Mouse (Mus musculus) intestine, embryonic 16.5 days (tissue): ENCODE measurements around the gene Cyth2. TPM values are rescaled to one million over a fixed set of nuclear protein-coding genes. Genes with fewer than 3 reads are reported as not detected.

ENCODE experiments used
- ATAC-seq: fragments of 200-750 bp; cut with Nextera tagmentation; 2 replicates; pipeline ENCODE4 v1.8.0; 2017; ENCODE audit warnings: moderate TSS enrichment, moderate library complexity
- H3K27ac ChIP-seq: fragments of 300-500 bp; sonication (generic); 2 replicates; pipeline ENCODE4 v1.5.1; 2014; ENCODE audit warnings: mild to moderate bottlenecking, low read length
- H3K27me3 ChIP-seq: fragments of 300-500 bp; sonication (generic); replicated peaks from 2 replicates; pipeline ENCODE4 v1.6.1; 2014; ENCODE audit warnings: low read length, control low read depth, mixed read lengths; ENCODE audit not compliant: control insufficient read depth, insufficient read depth
- H3K36me3 ChIP-seq: fragments of 300-500 bp; sonication (generic); 2 replicates; pipeline ENCODE4 v1.6.1; 2014; ENCODE audit warnings: low read length, control low read depth; ENCODE audit not compliant: control insufficient read depth, insufficient read depth
- H3K4me1 ChIP-seq: fragments of 300-500 bp; sonication (generic); 2 replicates; pipeline ENCODE4 v1.6.1; 2014; ENCODE audit warnings: low read length, control low read depth, mixed read lengths; ENCODE audit not compliant: control insufficient read depth, insufficient read depth
- H3K4me2 ChIP-seq: fragments of 300-500 bp; sonication (generic); 2 replicates; pipeline ENCODE4 v1.6.1; 2014; ENCODE audit warnings: low read depth, low read length, control low read depth
- H3K4me3 ChIP-seq: fragments of 300-500 bp; sonication (generic); 2 replicates; pipeline ENCODE4 v1.5.1; 2014; ENCODE audit warnings: mild to moderate bottlenecking, low read length
- H3K9ac ChIP-seq: fragments of 300-500 bp; sonication (generic); 2 replicates; pipeline ENCODE4 v1.6.1; 2014; ENCODE audit warnings: low read depth, low read length
- H3K9me3 ChIP-seq: fragments of 300-500 bp; sonication (generic); 2 replicates; pipeline ENCODE4 v1.6.1; 2016; ENCODE audit warnings: low read length, control low read depth; ENCODE audit not compliant: control insufficient read depth
- WGBS: fragments of 180-500 bp; shearing (Covaris S2); extraction: QIAGEN DNeasy Blood & Tissue Kit; methylation state at CpG from one replicate; pipeline ENCODE4 v1.1.7; 2014; 5-methylcytosine and 5-hydroxymethylcytosine counted together
- polyA plus RNA-seq: library from polyadenylated mRNA; unstranded; fragments of >200 nt; fragmentation: Nextera tagmentation; extraction: Ambion mirVana; gene quantifications from 2 replicates; pipeline ENCODE4 v1.2.1, GENCODE M21; 2015

Cyth2 gene
- polyA plus RNA-seq: 77.1 and 78.2 TPM in 2 replicates

DNA sequence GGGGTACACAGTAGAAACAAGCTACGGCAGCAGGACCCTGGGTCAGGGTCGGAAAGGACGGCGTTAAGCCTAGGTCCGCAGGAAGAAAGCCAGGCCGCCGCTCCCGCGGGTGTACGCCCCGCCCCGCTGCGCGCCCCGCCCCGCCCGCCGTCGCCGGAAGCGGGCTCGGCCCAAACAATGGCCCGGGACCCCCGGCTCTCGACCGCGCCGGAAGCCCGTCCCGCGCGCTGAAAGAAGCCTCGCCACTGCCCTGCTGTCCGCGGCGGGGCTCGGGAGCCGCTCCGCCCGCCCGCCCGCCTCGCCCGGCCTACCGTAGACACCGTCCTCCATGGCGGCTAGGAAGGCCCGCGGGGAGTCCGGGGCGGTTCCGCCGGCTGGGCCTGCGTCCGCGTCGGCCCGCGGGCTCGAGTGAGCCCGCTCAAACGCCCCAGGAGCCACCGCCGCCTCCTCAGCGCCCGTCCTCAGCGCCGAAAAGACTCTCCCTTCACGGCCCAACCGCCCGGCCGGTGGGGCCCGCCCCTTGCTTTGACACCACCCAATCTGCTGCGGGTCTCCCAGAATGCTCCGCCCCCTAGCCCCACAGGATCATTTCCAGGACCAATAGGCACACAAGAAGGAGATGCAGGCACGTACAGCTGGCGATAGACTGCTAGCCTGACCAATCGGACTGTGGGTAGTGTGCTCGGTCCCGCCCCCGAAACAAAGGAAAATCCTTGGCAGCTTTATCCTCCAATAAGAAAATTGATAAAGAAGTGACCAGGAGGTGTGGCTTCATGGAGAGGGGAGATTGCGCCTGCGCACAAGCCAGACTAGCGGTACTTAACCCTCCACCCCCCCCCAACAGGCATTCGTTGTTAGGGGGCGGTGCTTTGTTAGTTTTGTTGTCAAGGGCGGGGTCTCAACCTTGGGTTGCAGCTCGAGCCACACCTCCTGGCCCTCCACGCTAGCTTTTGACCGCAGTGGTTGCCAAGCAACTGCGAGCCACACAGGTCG, at the start of gene Cyth2:
Cyth2 (minus strand) TSS at position 795 of the 993 bp plus-strand sequence.
- H3K36me3 ChIP-seq: peaks cover 23% of the 10 kb centered on the region
- no peaks in the 10 kb centered on the region for H3K9me3 ChIP-seq
- WGBS: under 1% methylated on average over 79 of the region's 92 CpGs
- H3K9ac ChIP-seq: peak within 1 kb of the TSS; percentile 99
- ATAC-seq: peak; percentile 99
- H3K27ac ChIP-seq: peak within 1 kb of the TSS; percentile 100
- peaks cover 22% of the 10 kb centered on the region for H3K4me1 ChIP-seq
- no peaks in the 10 kb centered on the region for H3K27me3 ChIP-seq
- peak within 1 kb of the TSS; percentile 100 for H3K4me3 ChIP-seq
- H3K4me2 ChIP-seq: peak within 1 kb of the TSS; percentile 85

DNA sequence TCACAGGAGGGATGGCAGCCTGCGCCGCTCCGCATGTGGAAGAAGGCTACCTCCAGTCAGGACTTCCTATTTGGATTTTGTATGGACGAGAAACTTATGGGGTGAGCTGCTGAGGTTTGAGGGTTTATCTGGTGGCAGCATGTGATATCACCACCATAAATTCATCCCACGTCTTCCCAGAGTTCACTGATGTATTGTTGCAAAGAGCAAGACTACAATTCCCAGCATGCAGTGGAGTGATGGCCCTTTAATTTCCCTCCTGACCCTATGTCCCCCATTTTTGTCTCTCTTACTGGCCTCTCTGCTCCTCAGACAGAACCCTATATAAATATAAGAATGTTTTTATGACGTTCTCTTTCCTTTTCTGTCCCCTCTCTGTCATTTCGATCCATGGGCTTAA, 48.4 kb upstream of the Cyth2 start:
- WGBS: 83% methylated on average over 7 of the region's 7 CpGs

DNA sequence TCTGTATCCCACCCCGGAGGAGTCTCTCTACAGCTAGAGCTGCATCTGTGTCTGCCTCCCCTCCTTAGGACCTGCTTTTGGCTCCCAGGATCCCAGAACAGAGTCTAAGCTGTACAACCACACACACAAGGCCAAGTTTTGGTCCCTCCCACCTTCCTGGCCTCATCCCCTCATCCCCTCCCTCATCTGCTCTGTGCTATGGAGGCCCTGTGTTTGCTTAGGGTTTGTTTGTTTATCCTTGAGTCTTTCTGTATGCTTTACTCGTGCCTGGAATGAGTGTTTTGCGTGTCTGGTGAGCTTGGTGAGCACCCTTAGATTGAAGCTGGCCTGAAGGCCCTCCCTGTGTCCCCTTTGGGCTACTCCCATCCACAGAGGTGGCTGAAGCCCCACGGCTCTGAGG, 44.6 kb upstream of the Cyth2 start:
- H3K27ac ChIP-seq: no peak overlapping the region
- peaks cover 10% of the 10 kb centered on the region; the same call in 1 of the 2 replicates for H3K27me3 ChIP-seq
- H3K9me3 ChIP-seq: no peaks in the 10 kb centered on the region
- H3K4me3 ChIP-seq: no peak overlapping the region
- 39% methylated on average over 4 of the region's 4 CpGs for WGBS
- peaks cover 14% of the 10 kb centered on the region for H3K4me1 ChIP-seq
- peak; percentile 59 for ATAC-seq
- H3K4me2 ChIP-seq: no peak overlapping the region
- 0 out of 2 replicates have a peak overlapping the region, but pooled peaks have one; percentile 20 for H3K9ac ChIP-seq
- no peaks in the 10 kb centered on the region for H3K36me3 ChIP-seq

More for the DNA sequence above, 48.4 kb upstream of the Cyth2 start:
- no peak overlapping the region for H3K4me2 ChIP-seq
- H3K9me3 ChIP-seq: no peaks in the 10 kb centered on the region
- no peak overlapping the region for H3K27ac ChIP-seq
- no peak overlapping the region for H3K4me3 ChIP-seq
- 0 out of 2 replicates have a peak, but pooled peaks cover 1% of the 10 kb centered on the region for H3K27me3 ChIP-seq
- H3K4me1 ChIP-seq: peaks cover 16% of the 10 kb centered on the region
- no peaks in the 10 kb centered on the region for H3K36me3 ChIP-seq
- ATAC-seq: no peak
- no peak overlapping the region for H3K9ac ChIP-seq

DNA sequence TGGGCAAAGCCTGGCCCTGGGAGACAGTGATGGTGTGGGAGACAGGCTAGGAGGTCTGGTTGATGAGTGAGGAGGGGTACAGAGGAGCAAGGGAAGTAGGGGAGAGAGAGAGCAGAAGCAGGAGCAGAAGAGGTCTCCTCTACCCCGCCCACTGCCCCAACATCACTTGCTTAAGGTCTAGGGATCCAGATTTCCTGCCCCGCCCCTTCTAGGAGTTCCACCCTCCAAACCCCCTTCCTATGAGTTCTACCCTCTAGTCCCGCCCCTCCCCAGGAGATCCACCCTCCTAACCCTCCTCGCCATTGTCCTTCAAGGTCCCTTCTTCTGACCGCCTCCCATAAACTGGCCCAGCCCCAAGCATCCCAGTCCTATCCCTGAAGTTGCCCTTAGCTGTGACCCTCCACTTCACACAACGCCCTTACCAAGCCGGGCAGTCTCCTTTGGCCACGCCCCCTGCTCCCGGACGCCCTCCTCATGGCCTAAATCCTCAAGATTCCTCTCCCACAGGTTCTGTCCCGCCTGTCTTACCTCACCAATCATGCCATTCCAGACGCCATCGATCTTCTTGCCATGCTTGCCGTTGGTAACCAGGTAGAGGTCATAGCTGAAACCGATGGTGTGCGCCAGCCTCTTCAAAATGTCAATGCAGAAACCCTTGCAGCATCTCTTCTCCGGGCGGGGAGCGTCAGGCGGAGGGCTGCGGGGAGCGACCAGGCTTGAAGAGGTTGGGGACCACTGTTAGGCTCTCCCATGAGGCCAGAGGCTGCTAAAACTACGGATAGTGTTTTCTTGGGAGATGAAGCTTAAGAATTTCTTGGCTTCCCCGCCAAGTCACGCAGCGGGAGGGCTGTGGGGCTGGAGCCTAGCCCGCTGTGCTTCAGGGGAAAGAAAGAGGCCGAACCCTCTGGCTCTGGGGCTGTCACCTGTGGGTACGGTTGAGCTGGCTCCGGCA, 42.8 kb upstream of the Cyth2 start:
- peaks cover 14% of the 10 kb centered on the region for H3K4me1 ChIP-seq
- H3K9me3 ChIP-seq: no peaks in the 10 kb centered on the region
- no peaks in the 10 kb centered on the region for H3K36me3 ChIP-seq
- H3K4me2 ChIP-seq: peak overlapping the region; percentile 63
- peak overlapping the region; percentile 39 for H3K4me3 ChIP-seq
- ATAC-seq: peak; percentile 34
- peaks cover 10% of the 10 kb centered on the region; the same call in 1 of the 2 replicates for H3K27me3 ChIP-seq
- 8% methylated on average over 30 of the region's 30 CpGs for WGBS
- H3K27ac ChIP-seq: no peak overlapping the region
- H3K9ac ChIP-seq: peak overlapping the region; percentile 60

DNA sequence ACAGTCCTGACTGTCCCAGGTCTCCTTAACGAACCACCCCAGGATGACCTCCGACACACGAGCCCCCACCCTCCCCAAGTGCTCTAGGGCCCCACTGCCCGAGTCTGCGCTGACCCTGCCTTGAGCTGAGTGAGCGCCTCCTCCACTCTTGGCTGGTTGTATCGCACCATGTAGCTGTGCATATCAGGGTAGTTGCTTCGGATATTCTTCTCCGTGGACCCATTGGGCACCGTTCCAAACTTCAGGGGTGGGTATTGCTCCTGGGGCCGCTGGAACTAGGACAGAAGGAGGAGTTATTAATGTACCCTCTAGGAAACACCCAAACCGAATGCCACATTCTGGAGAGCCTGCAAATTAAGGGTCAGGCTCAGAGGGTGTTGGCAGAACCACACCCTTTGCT, 38.7 kb upstream of the Cyth2 start:
- Histone ChIP-seq H3K4me1 (peaks cover 18% of the 10 kb centered on the region), H3K27me3 (peaks cover 10% of the 10 kb centered on the region; the same call in 1 of the 2 replicates), H3K9me3 (no peaks in the 10 kb centered on the region), H3K9ac (no peak overlapping the region), H3K4me2 (no peak overlapping the region), H3K27ac (no peak overlapping the region), H3K4me3 (no peak overlapping the region), H3K36me3 (no peaks in the 10 kb centered on the region)
- ATAC-seq: no peak
- WGBS: 80% methylated on average over 12 of the region's 12 CpGs

DNA sequence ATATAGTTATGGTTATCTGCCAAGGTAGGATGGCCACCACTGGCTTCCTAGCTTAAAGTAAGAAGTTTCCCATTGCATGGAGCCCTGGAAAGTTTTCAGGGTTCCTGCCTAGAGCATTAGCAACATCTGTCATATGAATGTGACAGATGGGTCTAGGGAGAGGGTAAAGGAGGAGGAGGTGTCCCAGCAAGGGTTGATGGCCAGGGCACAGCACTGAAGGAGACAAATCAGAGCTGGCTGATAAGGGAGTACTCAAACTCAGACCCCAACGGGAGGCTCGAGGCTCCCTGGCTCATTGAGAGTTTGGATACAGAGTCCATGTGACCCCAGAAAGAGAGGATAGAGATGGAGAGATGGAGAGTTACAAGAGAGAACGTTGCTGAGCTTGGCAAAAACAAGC, 36.3 kb upstream of the Cyth2 start:
- Histone ChIP-seq H3K27me3 (no peaks in the 10 kb centered on the region), H3K9me3 (no peaks in the 10 kb centered on the region), H3K4me1 (peaks cover 4% of the 10 kb centered on the region), H3K4me3 (no peak overlapping the region), H3K36me3 (no peaks in the 10 kb centered on the region), H3K27ac (no peak overlapping the region), H3K4me2 (no peak overlapping the region), H3K9ac (no peak overlapping the region)
- no peak for ATAC-seq
- 74% methylated on average over 3 of the region's 3 CpGs for WGBS

DNA sequence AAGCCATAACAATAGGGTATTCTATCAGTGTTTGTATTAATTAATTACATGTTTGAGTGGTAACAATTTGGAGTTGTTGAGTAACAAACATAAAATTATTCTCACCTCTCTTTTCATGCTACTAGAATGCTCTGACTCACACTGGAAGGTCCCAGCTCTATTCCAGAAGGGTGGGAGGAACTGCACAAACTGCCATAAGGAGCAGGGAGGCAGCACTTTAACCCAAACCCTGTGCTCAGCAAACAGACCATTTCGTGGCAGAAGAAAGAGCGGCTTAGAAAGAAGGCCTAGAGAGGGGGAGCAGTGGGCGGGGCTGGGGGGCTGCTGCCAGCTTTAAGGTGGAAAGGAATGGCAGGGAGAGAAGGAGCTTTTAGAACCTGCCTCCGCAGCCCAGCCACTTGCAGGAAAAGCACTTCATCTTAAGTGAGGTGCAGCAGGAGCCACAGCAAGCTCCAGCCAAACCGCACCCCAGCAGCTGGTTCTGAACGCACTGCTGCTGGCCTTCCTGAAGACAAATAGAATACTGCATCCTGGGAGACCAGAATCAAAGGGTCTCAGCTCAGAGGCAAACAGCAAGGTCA, 34.2 kb upstream of the Cyth2 start:
- Histone ChIP-seq H3K4me1 (peaks cover 4% of the 10 kb centered on the region), H3K4me3 (no peak overlapping the region), H3K9me3 (no peaks in the 10 kb centered on the region), H3K27me3 (no peaks in the 10 kb centered on the region), H3K27ac (no peak overlapping the region), H3K4me2 (no peak overlapping the region), H3K9ac (peak overlapping the region; percentile 19; the same call in 1 of the 2 replicates), H3K36me3 (no peaks in the 10 kb centered on the region)
- ATAC-seq: no peak
- 23% methylated on average over 6 of the region's 6 CpGs for WGBS

DNA sequence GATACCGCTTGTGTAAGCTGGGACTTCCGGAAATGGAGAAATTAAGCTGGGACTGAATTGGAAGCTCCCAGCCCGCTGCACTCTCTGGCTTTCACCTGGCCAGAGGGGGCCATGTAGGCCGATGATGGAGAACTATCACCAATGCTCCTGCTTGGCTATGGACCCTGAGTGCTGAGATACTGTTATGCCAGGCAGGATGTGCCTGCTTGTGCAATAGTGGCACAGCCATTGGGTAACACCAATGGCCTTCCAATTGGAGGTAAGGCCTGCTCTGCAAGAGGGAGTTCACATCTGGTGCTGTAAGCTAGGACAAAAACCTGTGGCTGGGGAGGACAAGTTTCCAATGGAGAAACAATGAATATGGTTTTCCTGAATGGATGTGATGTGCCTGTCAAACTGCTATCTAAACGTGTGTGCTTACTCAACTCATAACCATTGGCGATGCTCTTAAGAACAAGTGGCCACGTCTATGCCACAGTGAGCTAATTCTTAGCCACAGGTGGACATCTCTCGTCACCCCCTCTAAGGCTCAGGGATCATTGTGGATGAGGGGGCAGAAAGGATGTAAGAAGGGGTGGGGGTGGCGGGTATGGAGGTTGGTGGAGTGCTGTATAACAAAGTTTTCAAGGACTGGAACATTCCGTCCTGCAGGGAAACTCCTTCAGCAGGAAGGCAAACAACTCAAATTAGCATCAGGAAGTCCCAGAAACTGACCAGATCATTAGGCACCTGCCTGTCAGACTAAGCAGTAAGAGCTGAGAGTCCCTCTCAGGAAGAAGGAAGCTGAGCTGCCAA, 28.8 kb upstream of the Cyth2 start:
- Histone ChIP-seq H3K9ac (no peak overlapping the region), H3K4me1 (no peaks in the 10 kb centered on the region), H3K36me3 (no peaks in the 10 kb centered on the region), H3K27me3 (no peaks in the 10 kb centered on the region), H3K4me3 (no peak overlapping the region), H3K27ac (no peak overlapping the region), H3K9me3 (no peaks in the 10 kb centered on the region), H3K4me2 (no peak overlapping the region)
- WGBS: 89% methylated on average over 10 of the region's 10 CpGs
- ATAC-seq: no peak
